Mouse (Mus musculus) naive thymus-derived CD4-positive, alpha-beta T cell, adult 2 months (primary cell): ENCODE measurements around the gene Egfl6.

Experiments
- DNase-seq: peaks from one replicate; pipeline ENCODE4 v3.0.0-alpha.2; 2011; ENCODE audit warnings: low read depth

Egfl6 gene

GRCm38 (mm10) chrX:166584947-166585824 lies at the start of gene Egfl6:
TSS of gene Egfl6 (minus strand) at chrX:166585720.
- no peak for DNase-seq

GRCm38 (mm10) chrX:166626866-166627570 lies 41.5 kb upstream of the Egfl6 start:
- DNase-seq: no peak

GRCm38 (mm10) chrX:166626174-166626573 lies 40.7 kb upstream of the Egfl6 start:
- no peak for DNase-seq

DNA sequence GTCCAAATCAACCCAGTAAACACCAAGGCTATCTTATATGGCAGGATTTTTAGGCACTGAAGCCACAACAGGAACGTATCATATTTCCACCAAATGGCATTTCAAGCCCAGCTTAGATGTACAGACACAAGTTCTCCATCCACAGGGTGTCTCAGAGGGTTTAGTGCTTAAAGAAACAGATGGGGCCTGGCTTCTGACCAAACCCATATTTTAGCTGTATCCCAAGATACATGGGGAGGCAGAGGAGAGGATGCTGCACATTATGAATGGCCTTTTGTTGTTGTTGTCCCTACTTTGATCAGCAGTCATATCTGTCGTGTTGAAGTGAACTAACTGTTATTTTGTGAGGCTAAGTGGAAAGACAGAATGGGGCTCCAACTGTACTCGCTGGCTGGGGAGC lies 37.7 kb upstream of the Egfl6 start:
- DNase-seq: no peak

DNA sequence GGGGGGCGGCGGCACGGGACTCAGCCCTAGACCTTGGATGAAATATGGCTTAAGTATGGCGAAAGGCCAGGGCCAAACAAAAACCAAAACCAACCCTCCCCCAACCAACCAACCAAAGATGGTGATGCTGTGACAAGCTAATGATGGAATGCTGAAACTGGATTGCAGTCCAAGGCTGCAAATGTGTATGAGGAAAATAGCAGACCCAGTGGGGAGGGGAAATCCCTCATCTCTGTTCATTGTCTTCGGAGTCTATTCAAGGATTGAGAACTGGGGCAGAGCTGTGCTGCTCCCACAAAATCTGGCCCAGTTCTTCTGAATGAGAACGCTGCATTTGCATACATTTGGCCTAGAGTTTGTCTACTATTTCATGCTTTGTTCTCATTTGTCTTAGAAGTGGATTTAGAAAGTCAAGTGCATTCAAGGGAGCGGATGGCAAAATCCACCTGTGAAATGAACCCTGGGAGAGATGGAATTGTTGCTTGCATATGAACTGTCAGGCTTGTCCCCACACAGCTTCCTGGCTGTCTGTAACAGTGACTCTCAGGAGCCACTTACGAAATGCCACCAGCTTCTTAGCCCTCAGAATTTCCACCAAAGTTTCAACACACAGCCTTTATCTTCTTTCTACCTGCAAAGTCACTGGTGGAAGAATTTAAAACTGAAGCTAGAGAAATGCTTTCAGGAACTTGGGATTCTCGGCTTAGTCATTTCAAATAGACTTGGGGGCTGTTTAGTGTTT lies 36.2 kb upstream of the Egfl6 start:
- DNase-seq: no peak

DNA sequence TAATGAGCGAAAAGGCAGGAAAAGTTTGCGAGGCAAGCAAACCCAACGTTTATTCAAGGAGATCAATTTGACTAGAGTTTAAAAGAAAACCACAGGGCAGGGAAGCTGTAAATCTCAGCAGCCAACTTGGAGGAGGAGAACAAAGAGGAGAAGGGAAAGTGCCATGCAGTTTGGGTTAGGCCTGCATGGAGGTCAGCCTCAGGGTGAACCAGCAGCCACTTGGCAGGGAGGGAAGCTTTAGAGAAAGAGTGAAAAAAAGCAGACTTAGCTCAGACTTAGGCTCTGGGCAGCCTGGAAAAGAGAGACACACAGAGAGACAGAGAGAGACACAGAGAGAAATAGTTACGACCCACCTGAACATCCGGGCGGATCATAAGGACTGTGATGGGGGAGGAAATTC lies 35.4 kb upstream of the Egfl6 start:
- no peak for DNase-seq

GRCm38 (mm10) chrX:166619084-166619483 lies 33.6 kb upstream of the Egfl6 start:
- no peak for DNase-seq

DNA sequence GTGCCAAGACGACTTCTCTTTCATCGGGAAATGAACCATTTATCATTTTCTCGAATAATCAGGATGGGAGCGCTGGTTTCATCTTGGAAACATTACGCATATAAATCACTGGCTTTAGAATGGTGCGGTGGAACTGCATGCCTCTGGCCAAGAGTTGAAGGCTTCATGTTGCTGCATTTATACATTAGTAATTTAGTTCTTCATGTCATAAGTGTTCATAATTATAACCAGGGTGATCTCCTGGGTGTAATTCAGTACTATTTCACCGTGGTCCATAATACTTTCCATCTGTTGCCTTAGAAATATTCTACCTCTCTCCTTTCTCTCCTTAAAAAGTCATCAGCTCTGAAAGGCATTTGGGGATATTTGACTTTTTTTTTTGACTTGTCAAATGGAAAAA lies 29.7 kb upstream of the Egfl6 start:
- no peak for DNase-seq

- no peak for DNase-seq
These were observed 9.4 kb downstream of the Egfl6 start for GRCm38 (mm10) chrX:166576111-166576510.

GRCm38 (mm10) chrX:166565983-166566382 lies 19.5 kb downstream of the Egfl6 start:
- DNase-seq: no peak

- no peak for DNase-seq
These were observed 20.1 kb downstream of the Egfl6 start for GRCm38 (mm10) chrX:166565401-166565800.

DNA sequence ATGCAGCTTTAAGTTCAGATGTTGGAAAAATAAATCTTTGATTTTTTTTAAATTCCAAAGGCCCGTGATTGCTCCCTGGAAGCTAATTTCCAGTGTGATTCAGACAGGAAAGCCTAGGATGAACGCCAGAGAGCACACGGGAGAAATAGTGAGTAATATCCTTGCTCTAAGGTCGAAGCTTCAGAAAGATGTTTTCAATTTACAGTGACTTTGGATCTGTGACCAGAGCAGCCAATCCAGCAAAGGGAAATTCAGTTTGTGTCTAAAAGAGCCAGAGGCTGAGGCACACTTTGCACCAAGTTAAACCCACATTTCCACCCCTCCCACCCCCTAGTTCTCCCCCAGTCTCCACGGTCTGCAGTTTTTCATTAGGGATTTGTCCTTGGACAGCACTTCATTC lies 20.6 kb downstream of the Egfl6 start:
- DNase-seq: no peak

GRCm38 (mm10) chrX:166559333-166559732 lies 26.2 kb downstream of the Egfl6 start:
- DNase-seq: no peak

DNA sequence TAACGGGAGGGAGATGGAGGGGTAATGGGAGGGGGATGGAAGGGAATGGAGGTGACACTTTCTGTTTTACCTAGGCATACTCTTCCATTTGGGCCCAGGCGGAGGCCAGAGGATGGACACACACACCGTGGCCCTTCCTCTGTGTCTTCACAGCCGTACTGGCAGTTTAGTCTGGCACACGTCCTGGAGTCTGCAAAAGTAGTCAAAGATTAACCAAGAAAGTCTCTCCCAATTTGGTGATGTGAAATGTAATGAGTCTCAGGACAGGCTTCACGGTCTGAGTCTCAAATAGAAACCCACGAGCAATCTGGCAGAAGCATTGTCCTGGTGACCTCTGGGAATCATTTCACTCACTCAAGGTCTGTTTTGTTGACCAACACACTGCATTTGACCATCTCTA lies 33.2 kb downstream of the Egfl6 start:
- DNase-seq: no peak

DNA sequence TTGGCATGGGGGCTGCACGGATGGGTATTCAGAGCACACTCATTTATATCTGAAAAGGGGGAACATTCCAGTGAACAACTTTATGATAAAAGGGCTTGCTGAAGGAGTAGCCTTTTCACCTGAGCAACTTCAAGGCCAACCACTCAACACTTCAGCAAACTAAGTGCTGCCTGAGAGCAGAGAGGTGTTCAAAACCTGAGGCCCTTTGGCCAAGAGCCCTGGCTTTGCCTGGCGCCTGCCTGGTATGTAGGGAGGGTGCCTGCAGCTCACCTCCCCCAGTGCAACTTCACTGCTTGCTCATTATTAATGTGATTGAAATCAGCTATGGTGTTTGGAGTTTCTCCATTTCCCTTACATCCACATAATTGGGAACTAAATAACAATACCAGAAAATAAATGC lies 39.0 kb downstream of the Egfl6 start:
- DNase-seq: no peak

GRCm38 (mm10) chrX:166535138-166535537 lies 50.4 kb downstream of the Egfl6 start:
- no peak for DNase-seq

DNA sequence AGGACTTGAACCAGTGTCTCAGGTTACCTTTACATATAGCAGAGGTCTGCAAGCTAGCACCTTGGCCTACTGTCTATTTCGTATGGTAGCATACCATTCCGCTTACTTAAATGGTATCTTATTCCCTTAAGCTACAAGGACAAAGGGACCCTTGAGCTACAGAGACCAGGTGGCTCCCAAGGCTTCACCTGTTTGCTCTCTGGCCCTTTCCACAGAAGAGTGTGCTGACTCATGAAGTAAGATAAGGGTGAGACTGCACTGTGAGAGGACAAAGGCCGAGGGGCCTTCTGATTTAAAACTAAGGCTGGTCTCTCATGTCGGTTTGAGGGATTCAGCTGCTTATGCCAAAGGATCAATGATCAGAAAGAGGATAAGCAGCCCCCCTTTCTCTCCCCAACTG lies 52.1 kb downstream of the Egfl6 start:
- DNase-seq: no peak

GRCm38 (mm10) chrX:166531671-166532070 lies 53.8 kb downstream of the Egfl6 start:
- DNase-seq: no peak

GRCm38 (mm10) chrX:166528126-166528525 lies 57.4 kb downstream of the Egfl6 start:
- DNase-seq: no peak

GRCm38 (mm10) chrX:166525637-166526315 lies 59.7 kb downstream of the Egfl6 start:
- DNase-seq: no peak

GRCm38 (mm10) chrX:166520782-166521181 lies 64.7 kb downstream of the Egfl6 start:
- DNase-seq: no peak

DNA sequence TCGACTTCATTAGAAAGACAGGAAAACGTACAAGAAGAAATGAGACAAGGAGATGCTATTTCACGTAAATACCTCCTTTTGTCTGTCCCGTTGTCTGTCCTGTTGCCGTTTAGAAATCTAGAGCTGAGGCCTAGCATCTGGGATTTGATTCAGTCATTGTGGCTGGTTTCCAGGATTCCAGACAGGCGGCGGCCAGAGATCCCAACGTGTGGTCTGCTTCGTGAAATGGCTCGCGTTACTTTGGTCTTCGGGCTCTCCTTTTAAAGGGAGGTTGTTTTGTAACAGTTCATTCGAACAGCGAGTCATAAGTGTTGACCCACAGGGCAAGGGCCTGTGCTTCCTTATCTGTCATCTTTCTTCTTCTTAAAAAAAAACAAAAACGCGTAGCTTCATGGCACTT lies 67.2 kb downstream of the Egfl6 start, which contains the start of gene Tceanc:
Gene Tceanc, minus strand, starts transcription at position 223 of the 400 bp plus-strand sequence.
- no peak for DNase-seq
